Mouse (Mus musculus): Measurements from ENCODE around the gene 1520401A03Rik. TPM values are rescaled to one million over a fixed set of nuclear protein-coding genes. Genes with fewer than 3 reads are reported as not detected.

Gene 1520401A03Rik
- polyA plus RNA-seq, 1 experiment from 2014 or later, result not detected

Other genes with a start within 250 kb of the 1520401A03Rik start
- gene Vmn2r117, start 243.1 kb downstream of the 1520401A03Rik start, polyA plus RNA-seq (2018), result not detected in 3 replicates
- gene Zfp213, start 158.5 kb downstream of the 1520401A03Rik start, polyA plus RNA-seq (2018), result 1.9 to 4.8 TPM (median 3.4 TPM) in 3 replicates
- 0.16 to 0.60 TPM (median 0.52 TPM) in 3 replicates for gene Zfp13, start 123.3 kb downstream of the 1520401A03Rik start, polyA plus RNA-seq (2018)
- not detected in 3 replicates for gene Zscan10, start 121.9 kb downstream of the 1520401A03Rik start, polyA plus RNA-seq (2018)
- gene Mmp25, start 77.5 kb downstream of the 1520401A03Rik start, polyA plus RNA-seq (2018), result 0.14 to 0.56 TPM (median 0.25 TPM) in 3 replicates
- not detected in 3 replicates for gene Bicdl2, start 62.3 kb downstream of the 1520401A03Rik start, polyA plus RNA-seq (2018)
- gene Hcfc1r1, start 49.2 kb downstream of the 1520401A03Rik start, polyA plus RNA-seq (2018), result 90.7 to 174 TPM (median 112 TPM) in 3 replicates
- 11.0 to 17.8 TPM (median 16.3 TPM) in 3 replicates for gene Thoc6, start 48.9 kb downstream of the 1520401A03Rik start, polyA plus RNA-seq (2018)
- 3.2 to 12.0 TPM (median 5.7 TPM) in 3 replicates for gene Tnfrsf12a, start 45.3 kb downstream of the 1520401A03Rik start, polyA plus RNA-seq (2018)
- gene Cldn6, start 43.5 kb downstream of the 1520401A03Rik start, polyA plus RNA-seq (2018), result not detected in 3 replicates
- gene Cldn9, start 38.8 kb downstream of the 1520401A03Rik start, polyA plus RNA-seq (2018), result not detected in 3 replicates
- gene Pkmyt1, start 3.6 kb upstream of the 1520401A03Rik start, polyA plus RNA-seq (2018), result 2.0 to 9.0 TPM (median 2.7 TPM) in 3 replicates
- gene Paqr4, start 18.1 kb upstream of the 1520401A03Rik start, polyA plus RNA-seq (2018), result 6.4 to 12.8 TPM (median 6.5 TPM) in 3 replicates
- gene Kremen2, start 23.1 kb upstream of the 1520401A03Rik start, polyA plus RNA-seq (2018), result not detected in 3 replicates
- gene Flywch1, start 48.8 kb upstream of the 1520401A03Rik start, polyA plus RNA-seq (2018), result 15.5 to 20.8 TPM (median 19.7 TPM) in 3 replicates
- gene Flywch2, start 63.3 kb upstream of the 1520401A03Rik start, polyA plus RNA-seq (2018), result 0.43 to 1.8 TPM in 2 of 3 replicates, not detected in the other
- 101 to 166 TPM (median 130 TPM) in 3 replicates for gene Srrm2, start 67.7 kb upstream of the 1520401A03Rik start, polyA plus RNA-seq (2018)
- 177 to 422 TPM (median 330 TPM) in 3 replicates for gene Elob, start 106.4 kb upstream of the 1520401A03Rik start, polyA plus RNA-seq (2018)
- gene Prss33, start 113.3 kb upstream of the 1520401A03Rik start, polyA plus RNA-seq (2018), result not detected in 3 replicates
- gene Prss32, start 121.1 kb upstream of the 1520401A03Rik start, polyA plus RNA-seq (2018), result not detected in 3 replicates
- not detected in 3 replicates for gene Prss41, start 121.4 kb upstream of the 1520401A03Rik start, polyA plus RNA-seq (2018)
- gene Prss21, start 145.3 kb upstream of the 1520401A03Rik start, polyA plus RNA-seq (2018), result not detected in 3 replicates
- gene Dcpp1, start 158.1 kb upstream of the 1520401A03Rik start, polyA plus RNA-seq (2018), result not detected in 3 replicates
- gene Dcpp2, start 158.1 kb upstream of the 1520401A03Rik start, polyA plus RNA-seq (2018), result not detected in 3 replicates
- not detected in 3 replicates for gene Dcpp3, start 194.7 kb upstream of the 1520401A03Rik start, polyA plus RNA-seq (2018)
- not detected in 3 replicates for gene Sbp, start 218.9 kb upstream of the 1520401A03Rik start, polyA plus RNA-seq (2018)
- not detected in 3 replicates for gene Sbpl, start 232.5 kb upstream of the 1520401A03Rik start, polyA plus RNA-seq (2018)